Mouse (Mus musculus) regulatory T cell (primary cell): ENCODE data around the gene Ube2h.

ENCODE experiments used
- in situ Hi-C: fragments of 300-600 bp; cut with MboI, MseI; formaldehyde crosslinking; loops from one replicate; pipeline ENCODE4 v1.15.1; 2025; ENCODE audit warnings: high pct_unique_total_duplicates

The Ube2h gene

GRCm38 (mm10) chr6:30299683-30300082, 4.7 kb downstream of the Ube2h start:
- in situ Hi-C loops: no loop called here

DNA sequence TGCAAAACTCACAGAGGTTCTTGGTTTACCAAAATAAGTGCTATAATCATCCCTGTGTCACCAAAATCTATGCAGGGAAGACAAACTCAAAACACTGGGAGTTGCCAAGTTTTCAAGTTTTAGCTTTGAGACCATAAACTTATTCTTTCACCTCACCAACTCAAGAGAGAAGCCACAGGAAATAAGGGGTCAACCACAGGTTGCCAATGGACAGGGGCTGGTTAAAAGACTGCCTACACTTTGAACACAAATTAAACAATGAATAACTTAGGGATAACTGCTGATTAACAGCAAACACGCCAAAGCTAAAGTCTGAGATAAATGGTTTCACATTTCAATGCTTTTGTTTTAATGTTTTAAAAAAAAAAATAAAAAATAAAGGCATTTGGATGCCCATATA, 5.2 kb downstream of the Ube2h start:
- in situ Hi-C loops: no loop called here

- in situ Hi-C loops: no loop called here
Measured at GRCm38 (mm10) chr6:30292579-30292978, 11.8 kb downstream of the Ube2h start.

- in situ Hi-C loops: no loop called here
Measured at GRCm38 (mm10) chr6:30287958-30288357, 16.4 kb downstream of the Ube2h start.

DNA sequence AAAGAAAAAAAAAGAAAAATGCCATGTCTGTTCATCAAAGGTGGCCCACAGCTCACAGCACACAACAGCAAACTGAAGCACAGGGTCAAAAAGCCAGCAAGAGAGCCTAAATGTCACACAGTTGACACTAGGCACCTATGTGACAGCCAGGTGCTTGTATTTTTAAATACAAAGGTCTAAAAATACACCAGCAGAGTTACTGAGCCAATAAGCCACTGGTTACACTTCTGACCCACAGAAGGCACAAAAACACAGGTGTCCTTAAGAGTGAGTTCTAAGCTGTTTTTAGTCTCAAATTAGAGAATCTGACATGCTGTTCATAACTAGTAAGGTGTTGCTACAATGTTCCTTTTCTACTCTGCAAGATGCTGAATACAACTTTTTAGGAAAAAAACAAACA, 17.7 kb downstream of the Ube2h start:
- in situ Hi-C loops: no loop called here

- in situ Hi-C loops: no loop called here
Measured at GRCm38 (mm10) chr6:30284177-30284576, 20.2 kb downstream of the Ube2h start.

GRCm38 (mm10) chr6:30282361-30282760, 22.0 kb downstream of the Ube2h start:
- in situ Hi-C loops: no loop called here

DNA sequence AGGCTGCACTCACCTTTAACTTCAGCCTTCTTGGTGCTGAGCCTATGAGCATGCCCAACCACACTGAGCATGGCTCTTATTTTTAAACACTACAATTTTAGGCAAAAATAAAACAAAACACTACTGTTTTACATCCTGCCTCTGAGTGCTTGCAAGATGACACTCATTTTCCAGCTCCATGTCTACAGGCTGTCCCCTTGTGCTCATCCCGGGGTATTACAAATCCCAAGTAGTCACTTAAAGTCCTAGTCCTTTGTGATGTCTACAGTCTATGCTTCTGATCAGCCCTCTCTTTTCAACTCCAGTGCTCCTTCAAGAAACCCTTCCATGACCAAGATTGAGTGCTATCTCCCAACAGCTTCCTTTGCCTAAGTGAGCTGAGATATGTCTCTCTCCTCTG, 26.0 kb downstream of the Ube2h start:
- in situ Hi-C loops: no loop called here

DNA sequence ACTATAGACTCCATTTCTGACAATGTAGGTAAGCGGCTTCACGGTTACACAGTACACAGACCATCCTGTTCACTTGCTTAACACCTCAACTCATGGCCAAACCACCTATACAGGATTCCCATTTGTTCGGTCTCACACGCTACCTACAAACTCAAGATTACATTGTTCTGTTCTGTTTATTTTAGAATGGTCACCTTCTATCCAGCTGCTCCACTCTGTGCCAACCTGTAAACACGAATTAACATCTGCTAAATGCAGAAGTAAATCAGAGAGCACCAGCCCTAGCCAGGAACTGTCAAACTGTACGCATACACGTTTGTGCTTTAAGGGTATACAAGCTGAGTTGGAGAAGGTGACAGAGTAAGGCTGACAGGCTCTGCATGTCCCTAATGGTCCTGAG, 27.5 kb downstream of the Ube2h start:
- in situ Hi-C loops: no loop called here

- in situ Hi-C loops: no loop called here
Measured at GRCm38 (mm10) chr6:30276375-30276774, 28.0 kb downstream of the Ube2h start.

DNA sequence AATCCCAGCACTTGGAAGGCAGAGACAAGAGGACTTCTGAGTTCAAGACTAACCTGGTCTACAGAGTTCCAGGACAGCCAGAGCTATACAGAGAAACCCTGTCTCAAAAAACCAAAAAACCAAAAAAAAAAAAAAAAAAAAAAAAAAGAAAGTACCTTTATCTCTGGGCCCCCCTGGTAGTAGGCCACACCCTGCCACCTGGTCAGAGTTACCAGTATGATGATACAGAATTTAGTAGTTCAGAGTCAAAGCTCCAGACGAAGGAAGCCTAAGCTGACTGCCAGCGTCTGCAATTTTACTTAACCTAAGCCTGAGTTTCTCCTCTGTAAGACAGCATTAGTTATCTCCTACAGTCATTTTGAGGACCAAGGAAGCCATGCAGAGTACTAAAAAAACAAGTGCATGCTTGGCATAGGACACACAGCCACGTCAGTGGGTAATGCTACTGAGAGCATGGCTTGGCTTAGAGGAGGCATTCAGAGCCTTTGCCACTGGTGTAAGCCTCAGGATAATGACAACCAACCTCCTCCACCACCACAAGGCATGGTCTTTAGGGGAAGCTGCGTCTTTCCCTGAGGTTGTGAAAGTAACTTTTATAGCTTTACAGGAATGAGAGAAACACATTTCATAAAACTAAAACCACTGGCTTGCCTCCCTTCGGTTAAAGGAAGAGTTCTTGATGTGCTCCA, 29.0 kb downstream of the Ube2h start:
- in situ Hi-C loops: no loop called here

- in situ Hi-C loops: no loop called here
Measured at GRCm38 (mm10) chr6:30272911-30273310, 31.4 kb downstream of the Ube2h start.

DNA sequence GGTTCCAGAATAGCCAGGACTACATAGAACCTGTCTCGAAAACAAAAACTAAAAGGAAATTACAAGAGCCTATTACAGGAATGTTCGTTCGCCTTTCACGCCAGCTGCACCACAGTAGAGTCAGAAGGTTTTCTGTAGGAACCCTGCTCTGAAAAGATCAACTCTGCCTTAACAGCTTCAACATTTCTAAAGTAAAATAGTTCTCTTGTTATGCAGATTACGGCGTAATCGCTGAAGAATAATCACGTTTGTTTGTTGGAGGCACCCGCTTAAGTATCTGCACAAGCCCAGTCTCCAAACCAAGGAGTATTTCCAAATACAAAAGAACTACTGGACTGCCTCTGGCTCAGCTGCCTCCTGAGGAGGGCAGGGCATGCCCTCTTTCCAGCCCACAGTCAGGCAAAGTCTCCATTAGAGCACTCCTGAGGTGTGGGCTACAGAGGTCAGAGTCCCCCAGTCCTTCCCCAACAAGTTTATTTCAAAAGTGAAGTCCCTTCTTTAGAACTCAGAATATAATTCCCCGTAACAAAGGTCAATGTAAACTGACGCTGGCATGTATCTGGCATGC, 31.9 kb downstream of the Ube2h start:
- in situ Hi-C loops: no loop called here

DNA sequence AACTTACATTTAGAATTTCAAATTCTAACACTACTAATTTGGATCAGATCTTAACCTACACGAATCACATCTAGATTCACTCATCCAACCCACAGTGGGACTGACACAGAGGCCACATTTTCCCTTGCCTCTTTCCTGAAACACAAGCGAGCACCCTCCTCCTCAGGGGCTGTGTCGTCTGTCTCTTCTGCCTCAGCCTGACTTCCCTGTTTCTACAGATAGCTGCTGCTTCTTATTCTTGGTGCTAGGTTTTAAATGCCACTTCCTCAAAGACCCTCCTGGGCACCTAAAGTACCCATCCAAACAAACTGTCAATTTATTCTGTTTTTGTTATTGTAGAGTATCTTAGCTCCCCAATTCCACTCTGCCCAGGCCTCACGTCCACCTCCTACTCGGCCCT, 34.5 kb downstream of the Ube2h start:
- in situ Hi-C loops: no loop called here

- in situ Hi-C loops: no loop called here
Measured at GRCm38 (mm10) chr6:30267486-30267885, 36.9 kb downstream of the Ube2h start.

DNA sequence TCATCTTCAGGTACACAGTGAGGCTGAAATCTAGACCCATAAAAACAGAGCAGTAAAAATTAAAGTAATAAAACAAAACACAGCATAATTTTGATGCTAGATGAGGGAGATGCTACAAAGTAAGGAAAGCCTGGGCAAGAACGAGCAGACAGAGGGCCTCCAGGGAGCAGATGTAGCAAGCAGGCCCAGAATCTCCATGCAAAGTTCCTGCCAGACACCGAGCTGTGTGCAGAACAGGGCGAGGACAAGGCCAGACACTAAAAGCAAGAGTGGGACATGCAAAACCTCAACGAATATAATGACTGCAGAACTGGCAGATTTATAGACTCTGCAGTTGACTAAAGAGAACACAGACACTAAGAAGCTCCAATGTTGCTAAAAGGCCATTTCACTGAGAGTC, 38.9 kb downstream of the Ube2h start:
- in situ Hi-C loops: no loop called here

- in situ Hi-C loops: no loop called here
Measured at GRCm38 (mm10) chr6:30263053-30263452, 41.3 kb downstream of the Ube2h start.

- in situ Hi-C loops: no loop called here
Measured at GRCm38 (mm10) chr6:30259271-30259670, 45.1 kb downstream of the Ube2h start.

DNA sequence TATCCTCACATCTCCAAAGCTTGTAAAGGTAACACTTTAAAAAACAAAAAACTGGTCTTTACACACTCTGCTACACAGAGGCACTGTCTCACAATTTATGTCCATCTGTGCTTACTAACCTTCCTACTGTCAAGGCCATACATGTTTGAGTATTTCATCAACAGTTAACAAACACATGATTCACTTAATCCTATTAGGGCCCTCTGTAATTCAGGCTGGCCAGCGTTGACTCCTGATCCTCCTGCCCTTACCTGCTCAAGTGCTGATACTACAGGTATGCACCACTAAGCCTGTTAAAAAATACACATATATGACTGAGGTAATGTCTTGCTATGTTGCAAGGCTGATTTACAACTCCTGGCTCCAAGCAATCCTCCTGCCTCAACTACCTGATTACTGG, 46.4 kb downstream of the Ube2h start:
- in situ Hi-C loops: no loop called here

DNA sequence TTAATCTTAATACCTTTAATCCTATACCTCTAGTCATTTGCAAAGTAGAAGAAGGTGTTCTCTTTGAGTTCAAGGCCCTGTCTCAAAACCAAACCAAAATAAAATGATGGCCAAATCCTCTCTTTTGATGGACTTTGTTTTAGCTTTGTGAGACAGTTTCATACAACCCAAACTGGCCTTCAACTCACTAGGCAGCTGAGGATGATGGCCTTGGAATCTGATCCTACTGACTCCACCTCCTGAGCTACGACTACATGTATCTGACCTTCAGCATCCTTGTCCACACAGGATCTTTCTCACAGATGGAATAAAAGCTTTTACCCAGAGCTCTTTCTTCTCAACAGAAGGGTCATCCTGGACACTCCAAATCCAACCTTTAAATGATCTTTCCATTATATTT, 48.5 kb downstream of the Ube2h start:
- in situ Hi-C loops: no loop called here

DNA sequence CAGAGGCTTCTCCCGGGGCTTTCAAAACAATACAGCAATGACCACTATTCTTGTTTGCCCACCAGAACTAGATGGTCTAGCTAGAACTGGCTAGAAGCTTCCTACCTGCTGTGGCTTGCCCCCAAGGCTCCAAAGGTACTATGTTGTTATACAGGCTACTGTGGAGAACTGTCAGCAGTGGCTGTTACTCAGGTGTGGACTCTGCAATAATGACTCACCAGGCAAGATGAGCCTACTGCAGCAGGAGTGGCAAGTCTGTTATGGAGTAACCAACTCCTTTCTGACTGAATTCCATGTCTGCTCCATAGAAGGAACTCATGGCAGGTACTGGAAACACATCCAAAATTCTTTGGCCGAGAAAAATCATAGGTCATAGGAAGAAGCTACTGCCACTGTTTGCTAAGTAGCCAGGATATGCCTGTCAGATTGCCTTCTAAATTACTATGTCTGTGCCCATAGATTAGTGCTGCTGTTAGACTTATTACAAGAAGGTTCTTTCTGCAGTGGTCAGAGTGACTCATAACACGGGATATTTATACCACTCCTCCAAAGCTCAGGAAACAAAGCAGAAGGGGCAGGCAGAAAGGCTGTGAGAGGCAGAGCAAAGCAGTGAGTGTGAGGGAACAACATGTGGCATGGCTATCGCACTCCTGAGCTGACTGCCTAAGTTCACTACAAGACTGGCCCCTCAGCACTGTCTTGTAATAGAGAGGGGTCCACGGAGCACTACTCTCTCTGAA, 51.9 kb downstream of the Ube2h start:
- in situ Hi-C loops: no loop called here

GRCm38 (mm10) chr6:30248708-30249107, 55.6 kb downstream of the Ube2h start:
- in situ Hi-C loops: no loop called here

DNA sequence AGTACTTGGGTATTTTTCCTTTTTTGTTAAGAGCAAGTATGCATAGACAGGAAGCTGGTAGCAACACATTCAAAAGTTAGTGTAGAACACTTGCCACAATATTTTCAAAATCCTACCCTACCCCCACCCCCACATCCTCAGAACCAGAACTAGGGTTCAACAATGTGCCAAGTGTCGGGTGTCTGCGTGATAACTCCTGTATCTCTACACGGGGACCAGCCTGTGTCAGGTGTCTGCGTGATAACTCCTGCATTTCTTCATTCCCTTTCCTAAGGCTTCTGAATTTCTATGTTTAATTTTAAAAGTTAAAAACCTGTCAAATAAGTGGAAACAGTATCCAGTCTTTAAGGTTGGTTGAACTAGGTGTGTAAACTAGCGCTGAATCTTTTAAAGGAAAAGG, 58.4 kb downstream of the Ube2h start:
- in situ Hi-C loops: no loop called here
